Mouse (Mus musculus): ENCODE results near the gene Gm20388. TPM values are rescaled to one million over a fixed set of nuclear protein-coding genes. Genes with fewer than 3 reads are reported as not detected.

Gm20388 gene
- polyA plus RNA-seq, 1 experiment = 0.36 TPM

DNA sequence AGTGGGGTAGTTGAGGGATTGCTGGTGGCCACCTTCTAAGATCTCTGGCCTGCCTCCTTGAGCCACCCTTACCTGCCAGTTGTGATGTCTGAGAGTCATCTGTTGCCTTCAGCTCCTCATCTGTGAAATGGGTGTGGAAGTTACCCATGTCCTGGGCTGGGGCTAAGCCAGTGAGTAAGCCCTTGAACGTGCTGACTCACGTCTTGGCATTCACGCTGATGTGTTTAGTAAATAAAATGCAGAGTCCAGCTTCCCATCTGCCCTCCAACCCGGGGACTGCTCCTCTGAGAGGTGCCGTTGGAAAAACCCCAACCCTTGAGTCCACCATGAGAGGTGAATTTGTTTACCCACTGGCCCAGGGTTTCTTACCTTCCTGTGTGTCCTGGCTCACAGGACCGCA lies 3435.2 kb downstream of the Gm20388 start:
- no peaks in the 10 kb centered on the region for H3K27me3 ChIP-seq (ENCODE audit: control insufficient read depth)
- H3K9me3 ChIP-seq (ENCODE audit: control insufficient read depth, low read length) = no peaks in the 10 kb centered on the region
- no peaks in the 10 kb centered on the region for H3K36me3 ChIP-seq (ENCODE audit: control insufficient read depth)
- TF ChIP-seq GATA1 (IDR thresholded peaks at IDR 0.05; ENCODE audit: low read length) = no peak
- no peak for TF ChIP-seq TAL1 (IDR thresholded peaks at IDR 0.05; ENCODE audit: low read length)
- H3K4me1 ChIP-seq (ENCODE audit: control insufficient read depth) = peaks cover 42% of the 10 kb centered on the region
- H3K4me3 ChIP-seq (replicated peaks) = no peak overlapping the region

- H3K4me1 ChIP-seq (ENCODE audit: control insufficient read depth) = peaks cover 34% of the 10 kb centered on the region
- no peak for TF ChIP-seq TAL1 (IDR thresholded peaks at IDR 0.05; ENCODE audit: low read length)
- no peak for TF ChIP-seq GATA1 (IDR thresholded peaks at IDR 0.05; ENCODE audit: low read length)
These were observed 3436.7 kb downstream of the Gm20388 start for GRCm38 (mm10) chr8:123347293-123347692.

DNA sequence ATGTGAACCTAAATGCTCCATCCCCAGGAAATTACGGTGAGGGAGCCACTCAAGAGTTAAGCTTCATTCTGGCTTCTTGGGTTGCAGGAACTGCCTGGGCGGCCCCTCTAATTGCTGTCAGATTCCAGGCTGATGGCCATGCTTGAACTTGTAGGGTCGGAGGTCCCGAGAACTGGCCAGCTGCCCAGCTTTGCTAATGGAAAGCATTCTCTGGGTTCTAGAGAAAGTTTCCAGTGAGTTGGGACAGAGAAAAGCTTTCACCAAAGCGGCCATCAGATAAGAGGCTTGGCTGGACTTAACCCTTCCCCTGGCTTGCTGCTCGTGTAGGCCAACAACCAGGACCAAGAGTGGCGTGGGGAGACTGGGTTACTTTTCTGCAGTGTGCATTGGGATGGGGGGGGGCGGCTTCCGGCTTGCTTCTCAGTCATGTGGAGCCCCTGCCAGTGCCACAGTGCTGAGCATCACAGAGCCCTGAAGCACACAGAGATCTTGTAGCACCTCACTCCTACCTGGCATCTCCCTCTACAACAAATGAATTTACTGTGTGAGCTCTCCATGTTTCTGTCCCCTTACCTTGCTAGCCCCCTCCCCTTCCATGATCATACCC lies 3437.7 kb downstream of the Gm20388 start:
- no peaks in the 10 kb centered on the region for H3K9me3 ChIP-seq (ENCODE audit: control insufficient read depth, low read length)
- peaks cover 31% of the 10 kb centered on the region for H3K4me1 ChIP-seq (ENCODE audit: control insufficient read depth)

More at GRCm38 (mm10) chr8:123347293-123347692, 3436.7 kb downstream of the Gm20388 start:
- Histone ChIP-seq H3K4me3 (replicated peaks) (no peak overlapping the region), H3K9me3 (ENCODE audit: control insufficient read depth, low read length) (no peaks in the 10 kb centered on the region), H3K36me3 (ENCODE audit: control insufficient read depth) (no peaks in the 10 kb centered on the region), H3K27me3 (ENCODE audit: control insufficient read depth) (no peaks in the 10 kb centered on the region)

DNA sequence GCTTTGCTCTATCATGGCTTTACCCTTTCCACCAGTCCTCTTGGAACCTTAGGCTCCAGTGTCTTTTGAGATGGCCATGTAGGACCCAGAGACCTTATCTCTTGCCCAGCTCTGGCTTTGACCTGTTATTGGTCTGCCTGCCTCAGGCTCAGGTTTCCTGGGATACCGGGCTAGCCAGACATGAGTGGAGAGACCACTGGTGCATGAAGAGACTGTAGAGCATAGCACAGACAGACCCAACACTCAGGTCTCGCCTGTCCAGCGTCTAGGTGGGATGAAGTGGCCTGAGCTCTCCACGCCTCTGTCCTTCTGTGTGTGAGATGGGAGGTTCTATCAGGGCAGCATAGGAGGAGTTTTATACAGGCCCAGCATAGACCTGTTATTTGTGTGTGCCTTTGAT lies 3438.4 kb downstream of the Gm20388 start:
- TF ChIP-seq TAL1 (IDR thresholded peaks at IDR 0.05; ENCODE audit: low read length) (no peak), GATA1 (IDR thresholded peaks at IDR 0.05; ENCODE audit: low read length) (no peak)
- Histone ChIP-seq H3K9me3 (ENCODE audit: control insufficient read depth, low read length) (no peaks in the 10 kb centered on the region), H3K36me3 (ENCODE audit: control insufficient read depth) (no peaks in the 10 kb centered on the region), H3K27me3 (ENCODE audit: control insufficient read depth) (peaks cover 12% of the 10 kb centered on the region), H3K4me1 (ENCODE audit: control insufficient read depth) (peaks cover 30% of the 10 kb centered on the region), H3K4me3 (replicated peaks) (no peak overlapping the region)

More for the DNA sequence above, 3437.7 kb downstream of the Gm20388 start:
- Histone ChIP-seq H3K4me3 (replicated peaks) (no peak overlapping the region), H3K36me3 (ENCODE audit: control insufficient read depth) (no peaks in the 10 kb centered on the region), H3K27me3 (ENCODE audit: control insufficient read depth) (peaks cover 5% of the 10 kb centered on the region)
- TF ChIP-seq TAL1 (IDR thresholded peaks at IDR 0.05; ENCODE audit: low read length) (no peak), GATA1 (IDR thresholded peaks at IDR 0.05; ENCODE audit: low read length) (peak; percentile 65)

DNA sequence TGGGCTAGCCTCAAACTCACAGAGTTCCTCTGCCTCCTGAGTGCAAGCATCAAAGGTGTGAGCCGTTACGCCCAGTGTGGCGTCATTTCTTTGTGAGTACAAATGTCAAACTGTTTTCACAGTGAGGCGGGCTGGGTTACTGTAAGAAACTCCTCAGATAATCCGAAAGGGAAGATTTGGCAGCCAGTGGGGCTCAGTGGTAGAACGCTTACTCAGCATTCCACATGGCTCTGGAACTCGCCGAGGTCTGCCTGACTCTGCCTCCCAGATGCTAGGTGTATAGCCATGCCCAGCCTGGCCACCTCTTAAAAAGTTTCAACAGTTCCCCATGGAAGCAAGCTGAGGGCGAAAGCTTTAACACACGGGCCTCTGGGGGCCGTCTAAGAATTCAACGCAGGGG lies 3441.5 kb downstream of the Gm20388 start:
- H3K4me1 ChIP-seq (ENCODE audit: control insufficient read depth) = peaks cover 18% of the 10 kb centered on the region
- H3K4me3 ChIP-seq (replicated peaks) = no peak overlapping the region
- H3K9me3 ChIP-seq (ENCODE audit: control insufficient read depth, low read length) = no peaks in the 10 kb centered on the region
- TF ChIP-seq GATA1 (IDR thresholded peaks at IDR 0.05; ENCODE audit: low read length) = no peak
- no peak for TF ChIP-seq TAL1 (IDR thresholded peaks at IDR 0.05; ENCODE audit: low read length)
- peaks cover 5% of the 10 kb centered on the region for H3K36me3 ChIP-seq (ENCODE audit: control insufficient read depth)
- H3K27me3 ChIP-seq (ENCODE audit: control insufficient read depth) = peaks cover 17% of the 10 kb centered on the region

DNA sequence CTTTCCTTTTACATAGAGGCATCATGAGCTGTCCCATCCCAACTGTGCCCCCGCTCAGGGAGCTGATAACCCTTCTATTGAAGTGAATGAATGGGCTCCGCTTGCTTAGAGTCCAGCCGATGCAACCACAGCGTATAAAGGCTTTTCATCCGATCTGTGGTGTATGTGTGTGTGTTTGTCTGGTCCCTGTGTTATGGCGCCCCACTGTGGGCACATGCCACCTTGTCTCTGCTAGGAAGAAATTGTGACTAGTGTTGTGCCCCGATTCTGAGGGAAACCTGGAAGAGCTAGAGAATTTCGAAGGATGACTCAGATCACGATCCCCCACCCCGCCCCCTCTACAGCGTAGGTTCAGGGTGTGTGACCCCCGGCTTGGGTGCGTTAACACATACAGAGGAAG lies 3442.1 kb downstream of the Gm20388 start:
- Histone ChIP-seq H3K4me1 (ENCODE audit: control insufficient read depth) (peaks cover 14% of the 10 kb centered on the region), H3K9me3 (ENCODE audit: control insufficient read depth, low read length) (no peaks in the 10 kb centered on the region), H3K4me3 (replicated peaks) (no peak overlapping the region), H3K36me3 (ENCODE audit: control insufficient read depth) (peaks cover 5% of the 10 kb centered on the region), H3K27me3 (ENCODE audit: control insufficient read depth) (peaks cover 17% of the 10 kb centered on the region)
- no peak for TF ChIP-seq GATA1 (IDR thresholded peaks at IDR 0.05; ENCODE audit: low read length)
- no peak for TF ChIP-seq TAL1 (IDR thresholded peaks at IDR 0.05; ENCODE audit: low read length)

DNA sequence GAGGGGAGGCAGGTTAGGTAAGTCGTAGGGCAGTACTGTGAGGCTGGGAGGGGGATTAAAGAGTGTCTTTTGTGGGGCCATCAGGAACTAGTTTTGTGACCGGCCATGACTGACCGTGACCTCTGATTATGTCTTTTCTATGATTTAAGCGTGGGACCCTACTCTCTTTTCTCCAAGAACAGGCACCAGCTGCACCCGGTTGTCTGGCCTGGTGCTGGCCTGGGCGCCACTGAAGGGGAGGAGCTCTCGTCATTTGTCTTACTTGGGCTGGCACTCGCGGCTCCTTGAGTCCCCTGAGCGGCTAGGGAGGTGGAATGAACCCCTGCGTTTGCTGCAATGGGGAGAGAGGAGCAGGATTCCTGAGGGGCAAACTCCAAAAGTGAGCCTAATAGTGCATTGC lies 3442.6 kb downstream of the Gm20388 start:
- Histone ChIP-seq H3K9me3 (ENCODE audit: control insufficient read depth, low read length) (no peaks in the 10 kb centered on the region), H3K36me3 (ENCODE audit: control insufficient read depth) (peaks cover 5% of the 10 kb centered on the region), H3K27me3 (ENCODE audit: control insufficient read depth) (peaks cover 17% of the 10 kb centered on the region), H3K4me3 (replicated peaks) (no peak overlapping the region), H3K4me1 (ENCODE audit: control insufficient read depth) (peaks cover 10% of the 10 kb centered on the region)
- no peak for TF ChIP-seq GATA1 (IDR thresholded peaks at IDR 0.05; ENCODE audit: low read length)
- no peak for TF ChIP-seq TAL1 (IDR thresholded peaks at IDR 0.05; ENCODE audit: low read length)

GRCm38 (mm10) chr8:123361082-123361739 lies 3450.6 kb downstream of the Gm20388 start:
- Histone ChIP-seq H3K4me3 (replicated peaks) (no peak overlapping the region), H3K4me1 (ENCODE audit: control insufficient read depth) (no peaks in the 10 kb centered on the region), H3K27me3 (ENCODE audit: control insufficient read depth) (no peaks in the 10 kb centered on the region), H3K9me3 (ENCODE audit: control insufficient read depth, low read length) (no peaks in the 10 kb centered on the region), H3K36me3 (ENCODE audit: control insufficient read depth) (peaks cover 19% of the 10 kb centered on the region)
- no peak for TF ChIP-seq GATA1 (IDR thresholded peaks at IDR 0.05; ENCODE audit: low read length)
- TF ChIP-seq TAL1 (IDR thresholded peaks at IDR 0.05; ENCODE audit: low read length) = no peak

- TF ChIP-seq GATA1 (IDR thresholded peaks at IDR 0.05; ENCODE audit: low read length) (no peak), TAL1 (IDR thresholded peaks at IDR 0.05; ENCODE audit: low read length) (no peak)
- no peaks in the 10 kb centered on the region for H3K9me3 ChIP-seq (ENCODE audit: control insufficient read depth, low read length)
- H3K4me1 ChIP-seq (ENCODE audit: control insufficient read depth) = peaks cover 51% of the 10 kb centered on the region
- peak within 1 kb of the TSS; percentile 97 for H3K4me3 ChIP-seq (replicated peaks)
- H3K36me3 ChIP-seq (ENCODE audit: control insufficient read depth) = peaks cover 23% of the 10 kb centered on the region
- H3K27me3 ChIP-seq (ENCODE audit: control insufficient read depth) = no peaks in the 10 kb centered on the region
These were observed 3463.0 kb downstream of the Gm20388 start, which contains the start of gene Tcf25 for GRCm38 (mm10) chr8:123373403-123374238. Gene Tcf25 (plus strand): TSS chr8:123373753.

Measured in erythroblast, embryonic 14.5 days (primary cell).